Mouse (Mus musculus) limb, embryonic 11.5 days (tissue): Measurements from ENCODE around the gene Dlg2. TPM values are rescaled to one million over a fixed set of nuclear protein-coding genes. Genes with fewer than 3 reads are reported as not detected.

Experiments used
- ATAC-seq: fragments of 200-750 bp; cut with Nextera tagmentation; 2 replicates; pipeline ENCODE4 v1.8.0; 2017; ENCODE audit warnings: low read depth; ENCODE audit not compliant: insufficient number of reproducible peaks, low FRiP score, low TSS enrichment
- DNase-seq: peaks from one replicate; pipeline ENCODE4 v3.0.0-alpha.2; 2015; ENCODE audit warnings: low spot score
- H3K27ac ChIP-seq: fragments of 300-500 bp; sonication (generic); replicated peaks from 2 replicates; pipeline ENCODE4 v1.5.1; 2014; ENCODE audit warnings: low read depth, mild to moderate bottlenecking, low read length
- H3K27me3 ChIP-seq: fragments of 300-500 bp; sonication (generic); 2 replicates; pipeline ENCODE4 v1.6.1; 2014; ENCODE audit warnings: mild to moderate bottlenecking, low read length, mixed read lengths; ENCODE audit not compliant: control insufficient read depth, insufficient read depth
- H3K36me3 ChIP-seq: fragments of 300-500 bp; sonication (generic); 2 replicates; pipeline ENCODE4 v1.6.1; 2014; ENCODE audit warnings: mild to moderate bottlenecking, low read length, moderate library complexity, mixed read lengths; ENCODE audit not compliant: control insufficient read depth, insufficient read depth
- H3K4me1 ChIP-seq: fragments of 300-500 bp; sonication (generic); 2 replicates; pipeline ENCODE4 v1.6.1; 2014; ENCODE audit warnings: low read length, mixed read lengths; ENCODE audit not compliant: control insufficient read depth, insufficient read depth
- H3K4me2 ChIP-seq: fragments of 300-500 bp; sonication (generic); 2 replicates; pipeline ENCODE4 v1.6.1; 2014; ENCODE audit warnings: low read depth, mild to moderate bottlenecking, moderate library complexity; ENCODE audit not compliant: severe bottlenecking
- H3K4me3 ChIP-seq: fragments of 300-500 bp; sonication (generic); 2 replicates; pipeline ENCODE4 v1.5.1; 2014; ENCODE audit warnings: low read depth, low read length
- H3K9ac ChIP-seq: fragments of 300-500 bp; sonication (generic); 2 replicates; pipeline ENCODE4 v1.6.1; 2014; ENCODE audit warnings: mild to moderate bottlenecking, low read length
- H3K9me3 ChIP-seq: fragments of 300-500 bp; sonication (generic); 2 replicates; pipeline ENCODE4 v1.6.1; 2016; ENCODE audit warnings: low read length; ENCODE audit not compliant: control insufficient read depth
- WGBS: fragments of 180-500 bp; shearing (Covaris S2); extraction: QIAGEN DNeasy Blood & Tissue Kit; methylation state at CpG from one replicate; pipeline ENCODE4 v1.1.7; 2014; 5-methylcytosine and 5-hydroxymethylcytosine counted together
- polyA plus RNA-seq: library from polyadenylated mRNA; unstranded; fragments of >200 nt; fragmentation: Nextera tagmentation; extraction: Ambion mirVana; gene quantifications from 2 replicates; pipeline ENCODE4 v1.2.1, GENCODE M21; 2014

Gene Dlg2
- polyA plus RNA-seq, 1 experiment from 2014 or later, result 1.3 TPM

DNA sequence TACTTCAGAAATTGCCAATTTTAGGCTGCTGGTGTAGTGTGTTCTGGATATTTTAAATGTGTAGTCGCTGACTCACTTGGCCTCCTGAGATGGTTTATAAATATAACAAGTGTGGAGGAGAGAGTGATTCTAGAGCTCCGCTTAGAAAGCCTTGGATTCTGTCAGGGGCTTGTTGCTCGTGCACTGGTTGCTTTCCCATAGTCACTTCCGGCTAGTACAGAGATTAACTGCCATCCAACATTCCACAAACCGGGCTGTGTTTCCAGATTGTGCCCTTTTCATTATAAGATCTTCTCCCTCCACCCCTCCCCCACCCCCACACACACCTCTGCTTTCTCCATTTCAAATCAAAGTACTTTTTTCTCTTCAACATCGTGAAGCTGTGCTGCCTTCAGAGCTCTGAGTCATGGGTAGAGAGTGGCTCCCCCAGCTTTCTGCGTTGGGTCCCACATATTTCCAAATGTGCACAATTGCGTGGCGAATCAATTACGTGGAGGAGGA lies 893.4 kb downstream of the Dlg2 start:
- H3K27me3 ChIP-seq, result no peaks in the 10 kb centered on the region
- DNase-seq (no peak), ATAC-seq (no peak)
- H3K4me2 ChIP-seq, result no peak overlapping the region
- no peaks in the 10 kb centered on the region for H3K36me3 ChIP-seq
- no peak overlapping the region for H3K9ac ChIP-seq
- H3K4me1 ChIP-seq, result no peaks in the 10 kb centered on the region
- 79% methylated on average over 10 of the region's 10 CpGs for WGBS
- H3K4me3 ChIP-seq, result no peak overlapping the region
- no peaks in the 10 kb centered on the region for H3K9me3 ChIP-seq
- H3K27ac ChIP-seq, result no peak overlapping the region

DNA sequence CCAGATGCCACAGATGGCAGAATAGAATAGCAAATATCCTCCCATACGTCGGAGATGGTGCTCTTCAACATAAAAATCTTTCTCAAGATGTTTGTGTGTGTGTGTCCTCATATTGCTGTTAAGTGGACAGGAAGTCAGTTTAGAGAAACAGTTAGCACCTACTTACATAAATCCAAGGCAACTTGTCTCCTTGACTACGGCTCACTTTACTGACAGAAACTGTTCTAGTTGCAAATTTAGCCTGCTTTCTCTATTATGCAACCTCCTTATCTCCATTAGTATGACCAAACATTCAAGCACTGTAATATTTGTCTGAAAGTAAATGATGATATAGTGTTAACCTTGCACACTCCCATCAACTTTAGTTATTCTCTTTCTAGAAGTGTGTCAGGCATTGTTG lies 905.8 kb downstream of the Dlg2 start:
- DNase-seq, result no peak
- no peak overlapping the region for H3K4me3 ChIP-seq
- H3K4me2 ChIP-seq, result no peak overlapping the region
- H3K4me1 ChIP-seq, result no peaks in the 10 kb centered on the region
- ATAC-seq, result no peak
- 73% methylated on average over 3 of the region's 3 CpGs for WGBS
- no peaks in the 10 kb centered on the region for H3K27me3 ChIP-seq
- H3K9ac ChIP-seq, result no peak overlapping the region
- no peak overlapping the region for H3K27ac ChIP-seq
- H3K9me3 ChIP-seq, result no peaks in the 10 kb centered on the region
- no peaks in the 10 kb centered on the region for H3K36me3 ChIP-seq

DNA sequence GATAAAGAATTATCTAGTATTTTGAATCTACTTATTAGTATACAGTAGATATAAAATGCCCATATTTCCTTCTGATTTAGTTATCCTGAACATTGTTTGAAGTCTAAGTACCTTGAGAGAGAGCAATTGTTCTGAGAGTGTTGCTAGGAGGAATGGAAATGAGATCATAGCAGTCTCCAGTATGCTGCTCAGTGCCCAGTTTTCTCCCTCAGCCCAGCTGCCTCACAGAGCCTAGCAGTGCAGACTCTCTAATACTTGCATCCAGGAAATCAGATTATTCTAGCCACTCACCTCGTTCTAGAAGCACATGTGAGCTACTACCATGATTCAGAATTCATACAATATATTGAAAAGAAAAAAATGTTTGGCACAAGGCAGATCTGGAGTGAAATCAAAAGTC lies 907.4 kb downstream of the Dlg2 start:
- ATAC-seq (no peak), DNase-seq (no peak)
- no peak overlapping the region for H3K4me3 ChIP-seq
- H3K27me3 ChIP-seq, result no peaks in the 10 kb centered on the region
- no peak overlapping the region for H3K4me2 ChIP-seq
- no peaks in the 10 kb centered on the region for H3K9me3 ChIP-seq
- H3K27ac ChIP-seq, result no peak overlapping the region
- no peaks in the 10 kb centered on the region for H3K36me3 ChIP-seq
- H3K4me1 ChIP-seq, result no peaks in the 10 kb centered on the region
- 50% methylated on average over 1 of the region's 1 CpGs for WGBS
- H3K9ac ChIP-seq, result no peak overlapping the region

DNA sequence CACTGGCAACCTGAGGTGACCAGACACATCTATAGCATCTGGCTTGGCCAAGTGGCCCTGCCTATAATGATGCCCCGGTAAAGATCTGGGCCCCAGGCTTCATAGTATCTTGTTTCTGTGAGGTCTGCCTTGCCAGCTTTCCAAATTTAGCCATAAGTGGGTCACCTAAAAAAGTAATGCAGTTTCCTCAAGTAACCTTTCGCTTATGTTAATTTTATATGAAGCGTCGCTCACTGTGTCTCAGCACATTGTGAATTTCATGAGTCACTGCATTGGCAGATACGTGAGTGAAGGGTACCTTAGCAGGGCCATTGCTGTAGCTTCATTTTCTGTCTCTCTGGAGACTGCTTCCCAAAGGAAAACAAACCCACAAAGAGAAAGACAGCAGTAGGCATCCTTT lies 912.8 kb downstream of the Dlg2 start:
- no peak for DNase-seq
- Histone ChIP-seq H3K4me3 (no peak overlapping the region), H3K36me3 (no peaks in the 10 kb centered on the region), H3K4me2 (no peak overlapping the region), H3K9ac (no peak overlapping the region), H3K9me3 (no peaks in the 10 kb centered on the region), H3K27ac (no peak overlapping the region), H3K4me1 (no peaks in the 10 kb centered on the region), H3K27me3 (no peaks in the 10 kb centered on the region)
- WGBS, result 86% methylated on average over 5 of the region's 5 CpGs
- ATAC-seq, result no peak

DNA sequence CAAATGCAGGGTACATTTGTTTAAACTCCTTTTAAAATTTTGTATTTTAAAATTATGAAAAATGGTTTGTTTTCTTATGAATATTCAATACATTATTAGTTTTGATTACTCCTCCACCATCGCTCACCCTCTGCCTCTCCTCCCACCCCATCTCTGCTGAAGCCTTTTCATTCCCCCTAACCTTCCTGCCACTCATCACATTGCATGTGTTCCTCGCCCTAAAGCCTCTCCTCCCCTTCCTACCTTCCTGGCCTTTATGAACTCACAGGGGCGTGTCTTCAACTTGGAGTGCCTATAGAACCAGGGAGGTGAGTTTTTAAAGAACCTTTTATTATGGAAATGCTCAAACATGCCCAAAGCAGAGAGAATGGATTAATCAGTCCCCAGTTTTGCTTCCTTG lies 921.4 kb downstream of the Dlg2 start:
- Histone ChIP-seq H3K4me2 (no peak overlapping the region), H3K27ac (no peak overlapping the region), H3K4me1 (no peaks in the 10 kb centered on the region), H3K36me3 (no peaks in the 10 kb centered on the region), H3K9ac (no peak overlapping the region), H3K9me3 (no peaks in the 10 kb centered on the region), H3K27me3 (no peaks in the 10 kb centered on the region), H3K4me3 (no peak overlapping the region)
- ATAC-seq (no peak), DNase-seq (no peak)
- 43% methylated on average over 3 of the region's 3 CpGs for WGBS

DNA sequence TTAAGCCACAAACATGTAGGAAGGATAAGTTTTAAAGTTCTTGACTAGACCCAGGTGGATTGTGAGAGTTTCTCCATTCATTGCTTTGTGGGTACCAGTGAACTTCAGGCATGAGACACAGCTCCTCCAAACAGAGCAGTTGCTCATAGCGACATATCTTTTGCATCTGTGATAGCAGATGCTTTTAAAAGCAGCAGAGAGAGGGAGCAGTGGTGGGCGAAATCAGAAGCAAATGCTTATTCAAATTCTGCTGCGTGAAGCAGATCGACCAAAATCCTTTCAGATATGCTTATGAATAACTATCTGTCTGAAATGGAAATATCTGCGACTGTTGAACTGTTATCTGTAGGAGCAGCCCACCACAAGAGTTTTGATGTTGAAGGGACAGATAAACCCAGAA lies 935.6 kb downstream of the Dlg2 start:
- no peak for ATAC-seq
- H3K27ac ChIP-seq, result no peak overlapping the region
- no peaks in the 10 kb centered on the region for H3K36me3 ChIP-seq
- H3K27me3 ChIP-seq, result no peaks in the 10 kb centered on the region
- no peaks in the 10 kb centered on the region for H3K9me3 ChIP-seq
- H3K9ac ChIP-seq, result no peak overlapping the region
- no peak for DNase-seq
- H3K4me2 ChIP-seq, result no peak overlapping the region
- H3K4me1 ChIP-seq, result no peaks in the 10 kb centered on the region
- WGBS, result 85% methylated on average over 5 of the region's 5 CpGs
- H3K4me3 ChIP-seq, result no peak overlapping the region

DNA sequence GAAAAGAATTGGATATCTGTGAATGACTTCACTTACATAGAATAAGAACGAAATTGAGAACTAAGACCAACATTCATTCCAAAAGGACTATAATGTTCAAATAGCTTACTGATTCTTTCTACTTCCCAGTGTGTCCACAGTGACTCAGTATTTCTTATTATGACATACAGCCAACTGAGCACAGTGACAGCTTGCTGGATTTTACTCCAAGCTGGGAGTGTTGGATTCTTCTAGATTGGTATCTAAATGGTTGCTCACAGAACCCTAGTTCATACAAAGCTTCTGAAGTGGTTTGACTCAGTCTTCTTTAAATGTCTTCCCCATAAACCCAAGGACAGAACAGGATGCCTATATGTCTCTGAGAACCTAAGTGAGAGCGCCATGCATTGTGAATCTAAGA lies 937.7 kb downstream of the Dlg2 start:
- Histone ChIP-seq H3K9me3 (no peaks in the 10 kb centered on the region), H3K4me2 (no peak overlapping the region), H3K4me3 (no peak overlapping the region), H3K27me3 (no peaks in the 10 kb centered on the region), H3K36me3 (no peaks in the 10 kb centered on the region), H3K4me1 (no peaks in the 10 kb centered on the region), H3K27ac (no peak overlapping the region), H3K9ac (no peak overlapping the region)
- ATAC-seq (no peak), DNase-seq (no peak)
- 88% methylated on average over 2 of the region's 2 CpGs for WGBS

DNA sequence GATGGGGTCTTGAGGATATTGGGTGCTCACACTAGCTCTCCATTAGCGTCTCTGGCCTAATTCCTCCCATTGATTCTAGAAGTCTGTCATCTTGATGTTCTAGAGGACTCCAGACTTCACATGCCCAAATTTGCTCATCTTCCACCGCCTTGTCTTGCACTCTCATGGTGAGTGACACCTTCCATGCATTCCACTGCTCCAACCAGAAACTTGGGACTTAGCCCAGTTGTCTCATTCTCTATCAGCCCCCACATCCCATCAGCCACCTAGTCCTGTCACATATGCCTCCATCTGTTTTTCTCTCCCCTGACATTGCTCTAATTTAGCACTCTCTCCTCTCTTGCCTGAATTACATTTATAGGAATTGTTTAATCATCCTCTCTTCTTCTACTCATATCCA lies 938.3 kb downstream of the Dlg2 start:
- Histone ChIP-seq H3K27me3 (no peaks in the 10 kb centered on the region), H3K9ac (no peak overlapping the region), H3K36me3 (no peaks in the 10 kb centered on the region), H3K4me3 (no peak overlapping the region), H3K4me2 (no peak overlapping the region), H3K27ac (no peak overlapping the region), H3K4me1 (no peaks in the 10 kb centered on the region), H3K9me3 (no peaks in the 10 kb centered on the region)
- ATAC-seq, result no peak
- DNase-seq, result no peak
- 77% methylated on average over 2 of the region's 2 CpGs for WGBS

DNA sequence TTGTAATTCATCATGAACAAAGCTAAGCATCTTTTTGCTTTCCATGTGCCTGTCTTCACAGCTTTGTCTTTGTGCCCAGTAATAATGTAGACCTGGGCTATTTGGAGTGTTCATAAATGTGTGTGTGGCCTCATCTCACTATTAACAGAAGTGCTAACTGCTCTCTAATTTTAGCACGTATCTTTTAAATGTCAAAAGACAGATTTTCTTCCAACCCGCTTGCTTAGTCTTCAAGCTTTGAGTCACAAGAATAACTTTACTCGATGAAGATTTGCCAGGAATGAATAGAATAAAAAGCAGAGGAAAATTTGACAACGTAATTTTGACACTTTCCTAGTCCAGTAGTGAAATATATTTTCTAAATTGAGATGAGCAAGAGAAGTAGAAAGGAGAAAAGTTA lies 943.7 kb downstream of the Dlg2 start:
- H3K4me3 ChIP-seq, result no peak overlapping the region
- DNase-seq, result no peak
- H3K9ac ChIP-seq, result no peak overlapping the region
- no peaks in the 10 kb centered on the region for H3K9me3 ChIP-seq
- no peaks in the 10 kb centered on the region for H3K27me3 ChIP-seq
- no peak for ATAC-seq
- no peak overlapping the region for H3K4me2 ChIP-seq
- no peaks in the 10 kb centered on the region for H3K36me3 ChIP-seq
- H3K4me1 ChIP-seq, result no peaks in the 10 kb centered on the region
- WGBS, result 87% methylated on average over 4 of the region's 4 CpGs
- H3K27ac ChIP-seq, result no peak overlapping the region
